Mouse (Mus musculus): ENCODE results near the gene Tmem200b.

DNA sequence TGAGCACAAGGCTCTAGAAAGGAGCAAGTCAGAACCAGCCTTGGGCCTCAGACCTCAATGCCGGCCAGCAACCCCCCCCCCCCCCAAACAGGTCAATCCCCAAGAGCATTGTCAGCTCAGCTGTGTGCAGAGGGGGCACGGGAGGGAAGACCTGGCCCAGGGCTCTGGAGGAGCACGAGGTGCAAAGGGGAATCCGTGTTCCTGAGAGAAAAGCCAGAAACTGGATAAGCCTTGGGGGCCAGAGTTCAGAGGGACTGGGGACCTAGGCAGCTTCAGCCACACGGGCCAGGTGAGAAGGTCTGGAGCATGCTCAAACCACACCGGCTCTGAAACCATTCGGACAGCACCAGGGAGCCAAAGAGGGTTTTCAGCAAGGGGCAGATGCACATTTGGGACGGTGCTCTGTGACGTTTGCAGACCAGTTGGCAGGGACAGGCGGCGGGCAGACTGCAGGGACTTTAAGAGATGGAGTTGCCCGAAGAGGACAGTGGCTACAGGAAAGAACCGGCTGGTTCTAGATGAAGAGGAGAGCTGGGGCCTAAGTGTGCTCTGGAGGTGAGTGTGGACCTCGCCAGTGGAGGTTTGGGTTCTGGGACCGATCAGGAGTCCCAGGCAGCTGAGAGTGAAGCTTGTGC, 1.9 kb upstream of the Tmem200b start:
- TF ChIP-seq CTCF (IDR thresholded peaks at IDR 0.05) (no peak), EP300 (IDR thresholded peaks at IDR 0.05) (no peak)

Data from lung, postnatal 0 days (tissue).